Comparison of ENCODE assay signal across 27 mouse cellular contexts in the genomic region with DNA sequence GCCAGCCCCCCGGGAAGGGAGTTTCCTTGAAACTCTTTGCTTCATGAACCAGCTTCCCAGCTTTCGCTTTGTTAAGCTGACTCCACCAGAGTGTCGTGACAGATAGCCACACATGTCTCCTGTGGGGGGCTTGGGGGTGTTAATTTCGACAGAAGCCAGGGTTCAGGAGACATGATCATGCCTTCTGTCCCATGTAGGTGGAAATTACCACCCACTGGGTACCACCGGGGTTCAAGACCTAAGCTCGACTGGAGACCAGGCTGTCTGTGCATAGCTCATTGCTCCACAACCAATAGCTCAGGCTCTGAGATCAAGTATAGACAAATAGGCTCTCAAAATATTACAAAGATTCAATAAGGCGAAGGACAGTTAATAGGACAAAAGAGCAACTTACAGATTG. TPM values are rescaled to one million over a fixed set of nuclear protein-coding genes. Genes with fewer than 3 reads are reported as not detected.
"Had no signal": no experiment of that assay in that cellular context is flagged by ENCODE, and none has a peak within 500 bp of the region (broad histone marks: within the 10 kb centered on the region; RNA-seq: fewer than 3 reads in every experiment).

No protein-coding gene starts in this region.

- H3K4me3 ChIP-seq: lung, embryonic 15.5 days; megakaryocyte, embryonic 14.5 days; midbrain, embryonic 13.5 days; midbrain, embryonic 15.5 days; neural tube, embryonic 12.5 days had no signal

- H3K4me2 ChIP-seq: lung, embryonic 15.5 days; midbrain, embryonic 11.5 days; midbrain, embryonic 13.5 days; midbrain, embryonic 15.5 days; neural tube, embryonic 12.5 days had no signal

- H3K27ac ChIP-seq: lung, embryonic 15.5 days; macrophage; midbrain, embryonic 13.5 days; midbrain, embryonic 15.5 days; neural tube, embryonic 12.5 days had no signal

- H3K36me3 ChIP-seq: lung, embryonic 15.5 days; midbrain, embryonic 13.5 days; midbrain, embryonic 15.5 days; neural tube, embryonic 12.5 days had no signal

- DNase-seq: liver, postnatal 0 days; lung, adult 2 months; lung, postnatal 14 days; lung, postnatal 36 days; retina, postnatal 1 day; right cerebral cortex, adult 18-20 months; right cerebral cortex, postnatal 25 days; right cerebral cortex, postnatal 4 days; thymus, adult 18-20 months; thymus, postnatal 14 days; thymus, postnatal 36 days had no signal

- H3K9ac ChIP-seq: liver, postnatal 0 days; lung, embryonic 15.5 days; midbrain, embryonic 13.5 days; midbrain, embryonic 15.5 days; neural tube, embryonic 12.5 days had no signal

- H3K27me3 ChIP-seq: lung, embryonic 15.5 days; megakaryocyte, embryonic 14.5 days; midbrain, embryonic 13.5 days; midbrain, embryonic 15.5 days; neural tube, embryonic 12.5 days had no signal

- H3K9me3 ChIP-seq: lung, embryonic 15.5 days; midbrain, embryonic 13.5 days; midbrain, embryonic 15.5 days; neural tube, embryonic 12.5 days had no signal

- ATAC-seq: liver, postnatal 0 days; lung, postnatal 0 days; midbrain, embryonic 13.5 days; midbrain, embryonic 15.5 days had no signal

- H3K4me1 ChIP-seq: lung, embryonic 15.5 days; megakaryocyte, embryonic 14.5 days; midbrain, embryonic 13.5 days; midbrain, embryonic 15.5 days; neural tube, embryonic 12.5 days had no signal

RNA-seq across cellular contexts. Expression of gene Vmn2r2, which starts 50.6 kb away (rescaled TPM):
- total RNA-seq: megakaryocyte progenitor cell, adult 5-6 weeks; midbrain, postnatal 0 days; monocyte, adult 5-6 weeks; neutrophil, adult 5-6 weeks had no signal
- polyA plus RNA-seq: liver, postnatal 0 days; lung, adult 2 months; lung, embryonic 15.5 days; lung, postnatal 0 days; macrophage; midbrain, embryonic 11.5 days; neural tube, embryonic 12.5 days; spleen, adult 2 months; stomach, embryonic 14.5 days; stomach, embryonic 16.5 days; thymus, postnatal 0 days had no signal
